Mouse (Mus musculus): ENCODE data around the gene Trpm8. TPM values are rescaled to one million over a fixed set of nuclear protein-coding genes. Genes with fewer than 3 reads are reported as not detected.

Gene Trpm8
- polyA plus RNA-seq, 1 experiment from 2014 or later: 0.14 TPM

GRCm38 (mm10) chr1:88233421-88234247, 43.8 kb upstream of the Trpm8 start:
- Histone ChIP-seq H3K9me3 (ENCODE audit: control insufficient read depth, low read length) (peaks cover 98% of the 10 kb centered on the region), H3K27me3 (ENCODE audit: control insufficient read depth, insufficient read depth, low read length) (no peaks in the 10 kb centered on the region), H3K4me2 (ENCODE audit: low read length) (no peak overlapping the region), H3K4me1 (ENCODE audit: control insufficient read depth, insufficient read depth, low read length) (no peaks in the 10 kb centered on the region), H3K9ac (replicated peaks; ENCODE audit: low read length) (no peak overlapping the region), H3K27ac (replicated peaks; ENCODE audit: low read depth, low read length) (no peak overlapping the region), H3K36me3 (ENCODE audit: control insufficient read depth, insufficient read depth, low read length) (no peaks in the 10 kb centered on the region), H3K4me3 (replicated peaks; ENCODE audit: low read depth, low read length) (no peak overlapping the region)
- DNase-seq (no peak), ATAC-seq (ENCODE audit: low FRiP score, low TSS enrichment) (0 out of 2 replicates have a peak, but pooled peaks have one; percentile 4)
- 67% methylated on average over 14 of the region's 14 CpGs for WGBS

DNA sequence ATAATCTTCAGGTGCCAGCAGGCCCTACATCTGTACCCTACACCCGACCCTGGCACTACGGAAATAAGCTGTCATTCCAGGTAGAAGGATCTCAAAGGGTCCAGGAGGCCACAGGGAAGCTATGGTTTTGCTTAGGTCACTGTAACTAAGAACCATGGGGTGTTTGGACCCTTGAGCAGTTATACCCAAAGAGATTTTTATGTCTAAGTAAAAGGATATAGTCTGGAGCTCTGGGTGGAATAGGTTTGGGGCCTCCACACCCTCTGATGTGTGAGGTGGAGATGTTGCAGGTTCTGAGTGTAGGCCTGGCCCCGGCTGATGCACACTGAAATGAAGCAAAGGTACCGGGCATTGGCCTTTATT, 43.2 kb upstream of the Trpm8 start:
- 66% methylated on average over 4 of the region's 4 CpGs for WGBS
- Histone ChIP-seq H3K4me1 (ENCODE audit: control insufficient read depth, insufficient read depth, low read length) (no peaks in the 10 kb centered on the region), H3K4me2 (ENCODE audit: low read length) (no peak overlapping the region), H3K27me3 (ENCODE audit: control insufficient read depth, insufficient read depth, low read length) (no peaks in the 10 kb centered on the region), H3K36me3 (ENCODE audit: control insufficient read depth, insufficient read depth, low read length) (no peaks in the 10 kb centered on the region), H3K27ac (replicated peaks; ENCODE audit: low read depth, low read length) (no peak overlapping the region), H3K4me3 (replicated peaks; ENCODE audit: low read depth, low read length) (no peak overlapping the region), H3K9ac (replicated peaks; ENCODE audit: low read length) (no peak overlapping the region), H3K9me3 (ENCODE audit: control insufficient read depth, low read length) (peaks cover 98% of the 10 kb centered on the region)
- ATAC-seq (ENCODE audit: low FRiP score, low TSS enrichment) (no peak), DNase-seq (no peak)

DNA sequence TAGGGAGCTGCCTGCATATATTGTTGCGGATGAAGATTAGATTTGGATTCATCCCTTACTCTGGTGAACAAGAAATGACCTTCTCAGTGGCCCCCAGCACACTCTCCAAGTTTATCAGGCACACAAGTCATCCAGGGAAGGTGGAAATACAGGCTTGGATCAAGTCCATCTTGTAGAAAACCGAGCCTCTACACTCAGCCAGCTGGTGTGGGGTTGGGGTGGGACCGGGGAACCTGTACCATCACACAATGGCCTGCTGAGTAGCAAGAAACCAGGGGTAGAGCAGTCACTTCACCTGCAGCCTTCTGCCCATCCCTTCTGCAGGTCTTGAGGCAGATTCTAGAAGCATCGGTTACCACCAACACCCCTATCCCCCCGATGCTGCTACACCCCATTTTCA, 42.8 kb upstream of the Trpm8 start:
- WGBS: 43% methylated on average over 5 of the region's 5 CpGs
- H3K27me3 ChIP-seq (ENCODE audit: control insufficient read depth, insufficient read depth, low read length): no peaks in the 10 kb centered on the region
- no peak overlapping the region for H3K4me2 ChIP-seq (ENCODE audit: low read length)
- no peak overlapping the region for H3K9ac ChIP-seq (replicated peaks; ENCODE audit: low read length)
- 0 out of 2 replicates have a peak, but pooled peaks have one; percentile 0 for ATAC-seq (ENCODE audit: low FRiP score, low TSS enrichment)
- no peak overlapping the region for H3K4me3 ChIP-seq (replicated peaks; ENCODE audit: low read depth, low read length)
- no peaks in the 10 kb centered on the region for H3K4me1 ChIP-seq (ENCODE audit: control insufficient read depth, insufficient read depth, low read length)
- H3K27ac ChIP-seq (replicated peaks; ENCODE audit: low read depth, low read length): no peak overlapping the region
- no peak for DNase-seq
- H3K36me3 ChIP-seq (ENCODE audit: control insufficient read depth, insufficient read depth, low read length): no peaks in the 10 kb centered on the region
- H3K9me3 ChIP-seq (ENCODE audit: control insufficient read depth, low read length): peaks cover 98% of the 10 kb centered on the region

- ATAC-seq (ENCODE audit: low FRiP score, low TSS enrichment) (0 out of 2 replicates have a peak, but pooled peaks have one; percentile 5), DNase-seq (no peak)
- Histone ChIP-seq H3K9me3 (ENCODE audit: control insufficient read depth, low read length) (peaks cover 98% of the 10 kb centered on the region), H3K4me2 (ENCODE audit: low read length) (no peak overlapping the region), H3K27ac (replicated peaks; ENCODE audit: low read depth, low read length) (no peak overlapping the region), H3K27me3 (ENCODE audit: control insufficient read depth, insufficient read depth, low read length) (no peaks in the 10 kb centered on the region), H3K36me3 (ENCODE audit: control insufficient read depth, insufficient read depth, low read length) (no peaks in the 10 kb centered on the region), H3K4me1 (ENCODE audit: control insufficient read depth, insufficient read depth, low read length) (no peaks in the 10 kb centered on the region), H3K9ac (replicated peaks; ENCODE audit: low read length) (no peak overlapping the region), H3K4me3 (replicated peaks; ENCODE audit: low read depth, low read length) (no peak overlapping the region)
- WGBS: 65% methylated on average over 11 of the region's 11 CpGs
Observed at GRCm38 (mm10) chr1:88235046-88235893, 42.2 kb upstream of the Trpm8 start.

GRCm38 (mm10) chr1:88235894-88236415, 41.5 kb upstream of the Trpm8 start:
- Histone ChIP-seq H3K4me2 (ENCODE audit: low read length) (no peak overlapping the region), H3K36me3 (ENCODE audit: control insufficient read depth, insufficient read depth, low read length) (no peaks in the 10 kb centered on the region), H3K9ac (replicated peaks; ENCODE audit: low read length) (no peak overlapping the region), H3K4me1 (ENCODE audit: control insufficient read depth, insufficient read depth, low read length) (no peaks in the 10 kb centered on the region), H3K27me3 (ENCODE audit: control insufficient read depth, insufficient read depth, low read length) (no peaks in the 10 kb centered on the region), H3K27ac (replicated peaks; ENCODE audit: low read depth, low read length) (no peak overlapping the region), H3K9me3 (ENCODE audit: control insufficient read depth, low read length) (peaks cover 98% of the 10 kb centered on the region), H3K4me3 (replicated peaks; ENCODE audit: low read depth, low read length) (no peak overlapping the region)
- WGBS: 58% methylated on average over 4 of the region's 4 CpGs
- ATAC-seq (ENCODE audit: low FRiP score, low TSS enrichment): no peak
- no peak for DNase-seq

DNA sequence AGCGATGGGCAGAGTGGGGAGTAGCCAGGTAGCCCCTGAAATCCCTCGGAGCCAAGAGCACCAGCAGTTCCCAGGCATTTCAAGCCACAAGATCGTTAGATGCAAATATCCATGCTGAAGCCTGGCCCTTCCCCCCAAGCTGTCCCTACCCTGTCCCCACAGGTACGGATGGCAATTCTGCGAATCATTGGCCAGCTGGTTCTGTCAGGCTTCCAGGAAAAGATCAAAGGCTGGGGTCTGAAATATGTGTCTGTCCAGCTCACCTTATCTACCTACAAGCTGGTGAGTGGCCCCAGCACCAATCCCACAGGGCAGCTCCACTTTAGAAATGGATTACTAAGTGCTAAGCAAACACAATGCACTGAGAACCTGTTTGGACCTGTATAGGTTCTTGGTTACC, 40.1 kb upstream of the Trpm8 start:
- no peaks in the 10 kb centered on the region for H3K36me3 ChIP-seq (ENCODE audit: control insufficient read depth, insufficient read depth, low read length)
- H3K27ac ChIP-seq (replicated peaks; ENCODE audit: low read depth, low read length): no peak overlapping the region
- H3K4me2 ChIP-seq (ENCODE audit: low read length): no peak overlapping the region
- H3K4me3 ChIP-seq (replicated peaks; ENCODE audit: low read depth, low read length): no peak overlapping the region
- no peak for ATAC-seq (ENCODE audit: low FRiP score, low TSS enrichment)
- no peak overlapping the region for H3K9ac ChIP-seq (replicated peaks; ENCODE audit: low read length)
- WGBS: 79% methylated on average over 5 of the region's 5 CpGs
- H3K4me1 ChIP-seq (ENCODE audit: control insufficient read depth, insufficient read depth, low read length): no peaks in the 10 kb centered on the region
- no peaks in the 10 kb centered on the region for H3K27me3 ChIP-seq (ENCODE audit: control insufficient read depth, insufficient read depth, low read length)
- DNase-seq: no peak
- peaks cover 98% of the 10 kb centered on the region for H3K9me3 ChIP-seq (ENCODE audit: control insufficient read depth, low read length)

DNA sequence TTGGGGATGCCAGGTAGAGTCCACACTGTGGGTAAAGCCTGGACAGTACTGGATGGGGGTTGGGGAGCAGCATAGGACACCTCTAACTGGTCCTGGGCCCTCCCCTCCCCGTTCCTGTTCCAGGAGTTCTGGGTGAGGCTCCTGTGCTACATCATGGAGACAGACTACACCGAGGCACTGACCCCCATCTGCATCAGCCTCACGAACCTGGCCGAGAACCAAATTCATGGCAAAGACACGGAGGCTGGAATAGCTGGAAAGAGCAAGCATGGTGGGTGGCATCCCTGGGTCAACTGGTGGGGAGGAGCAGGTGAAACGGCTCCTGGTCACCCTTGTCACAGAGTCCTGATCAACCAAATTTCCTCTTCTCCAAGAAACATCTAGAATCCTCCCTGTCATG, 38.7 kb upstream of the Trpm8 start:
- 78% methylated on average over 6 of the region's 6 CpGs for WGBS
- Histone ChIP-seq H3K9ac (replicated peaks; ENCODE audit: low read length) (no peak overlapping the region), H3K9me3 (ENCODE audit: control insufficient read depth, low read length) (peaks cover 96% of the 10 kb centered on the region), H3K4me2 (ENCODE audit: low read length) (no peak overlapping the region), H3K4me3 (replicated peaks; ENCODE audit: low read depth, low read length) (no peak overlapping the region), H3K36me3 (ENCODE audit: control insufficient read depth, insufficient read depth, low read length) (no peaks in the 10 kb centered on the region), H3K27ac (replicated peaks; ENCODE audit: low read depth, low read length) (no peak overlapping the region), H3K4me1 (ENCODE audit: control insufficient read depth, insufficient read depth, low read length) (no peaks in the 10 kb centered on the region), H3K27me3 (ENCODE audit: control insufficient read depth, insufficient read depth, low read length) (no peaks in the 10 kb centered on the region)
- ATAC-seq (ENCODE audit: low FRiP score, low TSS enrichment) (no peak), DNase-seq (no peak)

DNA sequence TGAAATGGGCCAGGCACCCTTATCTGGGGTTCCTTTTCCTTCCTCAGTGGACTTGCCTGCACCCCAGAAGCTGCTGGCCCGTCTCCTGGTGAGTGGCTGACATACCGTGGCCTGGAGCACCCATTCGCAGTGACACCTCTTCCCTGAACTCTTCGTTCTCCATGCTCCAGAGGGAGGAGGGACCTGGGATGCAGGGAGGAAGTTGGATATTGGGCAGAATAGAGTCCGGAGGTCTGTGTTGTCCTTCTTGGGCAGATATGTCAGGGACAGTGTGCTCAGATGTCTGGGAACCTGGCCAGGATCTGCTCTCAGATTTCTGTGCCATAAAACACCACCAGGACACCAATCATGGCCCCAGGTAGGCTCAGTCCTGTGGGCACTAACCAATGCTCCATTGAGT, 37.4 kb upstream of the Trpm8 start:
- DNase-seq (no peak), ATAC-seq (ENCODE audit: low FRiP score, low TSS enrichment) (no peak)
- no peak overlapping the region for H3K4me3 ChIP-seq (replicated peaks; ENCODE audit: low read depth, low read length)
- no peaks in the 10 kb centered on the region for H3K27me3 ChIP-seq (ENCODE audit: control insufficient read depth, insufficient read depth, low read length)
- no peak overlapping the region for H3K4me2 ChIP-seq (ENCODE audit: low read length)
- 76% methylated on average over 5 of the region's 5 CpGs for whole genome bisulfite sequencing
- no peak overlapping the region for H3K9ac ChIP-seq (replicated peaks; ENCODE audit: low read length)
- H3K4me1 ChIP-seq (ENCODE audit: control insufficient read depth, insufficient read depth, low read length): no peaks in the 10 kb centered on the region
- H3K36me3 ChIP-seq (ENCODE audit: control insufficient read depth, insufficient read depth, low read length): no peaks in the 10 kb centered on the region
- H3K9me3 ChIP-seq (ENCODE audit: control insufficient read depth, low read length): peaks cover 96% of the 10 kb centered on the region
- H3K27ac ChIP-seq (replicated peaks; ENCODE audit: low read depth, low read length): no peak overlapping the region

All from midbrain, embryonic 14.5 days (tissue).